Mouse (Mus musculus) heart, adult 2 months (tissue): Measurements from ENCODE around the gene Crebrf. TPM values are rescaled to one million over a fixed set of nuclear protein-coding genes. Genes with fewer than 3 reads are reported as not detected.

Source experiments
- DNase-seq, 2 experiments: peaks; one replicate each; pipeline ENCODE4 v3.0.0; 2021
- H3K27ac ChIP-seq: fragments of 200-600 bp; 2 replicates; pipeline ENCODE4 v1.8.1; 2022
- H3K27me3 ChIP-seq: fragments of 200-500 bp; 2 replicates; pipeline ENCODE4 v1.6.1; 2012; ENCODE audit warnings: mild to moderate bottlenecking, low read length, inconsistent platforms, mixed read lengths; ENCODE audit not compliant: control insufficient read depth, insufficient read depth
- H3K36me3 ChIP-seq: fragments of 200-500 bp; 2 replicates; pipeline ENCODE4 v1.6.1; 2012; ENCODE audit warnings: low read length, inconsistent platforms; ENCODE audit not compliant: control insufficient read depth, insufficient read depth
- H3K4me1 ChIP-seq: fragments of 200-500 bp; 2 replicates; pipeline ENCODE4 v1.6.1; 2011; ENCODE audit warnings: low read length; ENCODE audit not compliant: control insufficient read depth, insufficient read depth
- H3K4me3 ChIP-seq: fragments of 200-600 bp; 2 replicates; pipeline ENCODE4 v1.8.1; 2022
- H3K79me2 ChIP-seq: fragments of 200-500 bp; replicated peaks from 2 replicates; pipeline ENCODE4 v1.6.1; 2012; ENCODE audit warnings: mild to moderate bottlenecking, inconsistent platforms, low read length, moderate library complexity, mixed read lengths; ENCODE audit not compliant: control insufficient read depth, insufficient read depth
- H3K9ac ChIP-seq: fragments of 200-500 bp; 2 replicates; pipeline ENCODE4 v1.6.1; 2012; ENCODE audit warnings: low read depth, mild to moderate bottlenecking, control low read depth, inconsistent platforms, low read length, mixed read lengths
- CTCF ChIP-seq: fragments of 200-600 bp; IDR thresholded peaks from 2 replicates; pipeline ENCODE4 v1.8.1; 2022; ENCODE audit warnings: antibody characterized with exemption, mild to moderate bottlenecking, moderate library complexity
- EP300 ChIP-seq: fragments of 200-500 bp; IDR thresholded peaks from 2 replicates; pipeline ENCODE4 v1.6.1; 2011; ENCODE audit warnings: low read depth, low read length, control low read depth; ENCODE audit not compliant: insufficient read depth
- POLR2A ChIP-seq: fragments of 200-500 bp; IDR thresholded peaks from 2 replicates; pipeline ENCODE4 v1.6.1; 2011; ENCODE audit warnings: mild to moderate bottlenecking, low read depth, low read length, control low read depth; ENCODE audit not compliant: insufficient read depth
- WGBS: fragments of 180-500 bp; shearing (Covaris S2); methylation state at CpG from one replicate; pipeline ENCODE4 v1.1.7; 2018; 5-methylcytosine and 5-hydroxymethylcytosine counted together
- intact Hi-C: fragments of 180-260 bp; cut with DNase I; formaldehyde crosslinking; loops from one replicate; pipeline ENCODE4 v1.15.1; 2025
- polyA plus RNA-seq: library from polyadenylated mRNA; depleted of rRNA; stranded (reverse); fragments of >200 nt; gene quantifications from 2 replicates; pipeline ENCODE4 v1.2.3, GENCODE M21; 2012; rRNA removed
- total RNA-seq, 2 experiments: library from RNA; stranded (reverse); gene quantifications; 2 replicates each; pipeline ENCODE4 v1.2.3; 2021

Crebrf gene
- total and polyA plus RNA-seq, 3 experiments, result 6.1 to 72.9 (median 63.5) TPM

- no peak overlapping the region for H3K27ac ChIP-seq
- no peaks in the 10 kb centered on the region for H3K27me3 ChIP-seq
- DNase-seq, result no peak
- no peak overlapping the region for H3K4me3 ChIP-seq
- H3K79me2 ChIP-seq, result no peaks in the 10 kb centered on the region
- H3K36me3 ChIP-seq, result no peaks in the 10 kb centered on the region
- no peak overlapping the region for H3K9ac ChIP-seq
- intact Hi-C loops, result no loop called here
- H3K4me1 ChIP-seq, result no peaks in the 10 kb centered on the region
- no peak for TF ChIP-seq EP300
- no peak for TF ChIP-seq CTCF
- no peak for TF ChIP-seq POLR2A
- 77% methylated on average over 3 of the region's 3 CpGs for WGBS
These were observed 87.4 kb downstream of the Crebrf start for GRCm38 (mm10) chr17:26802886-26803285.

DNA sequence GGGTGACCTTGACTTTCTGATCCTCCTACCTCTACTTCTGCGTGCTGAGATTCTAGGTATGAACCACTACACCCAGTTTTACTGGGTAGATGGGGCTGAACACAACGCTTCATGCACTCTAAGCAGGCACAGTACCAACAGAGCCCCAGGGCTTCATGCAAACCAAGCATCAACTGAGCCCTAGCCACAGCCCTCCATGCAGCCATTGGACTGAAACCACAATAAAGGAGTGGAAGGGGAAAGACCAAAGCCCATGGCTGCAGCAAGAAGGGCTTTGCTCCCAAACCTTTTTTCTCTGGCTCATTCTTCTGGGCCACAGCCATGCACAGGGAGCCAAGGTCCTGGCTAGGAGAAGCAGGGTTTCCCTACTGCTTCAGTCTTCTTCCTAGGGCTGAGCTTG lies 97.2 kb downstream of the Crebrf start:
- no peak for TF ChIP-seq CTCF
- TF ChIP-seq EP300, result no peak
- TF ChIP-seq POLR2A, result no peak
- no peaks in the 10 kb centered on the region for H3K79me2 ChIP-seq
- peaks cover 2% of the 10 kb centered on the region; the same call in 1 of the 2 replicates for H3K4me1 ChIP-seq
- no peaks in the 10 kb centered on the region for H3K36me3 ChIP-seq
- H3K27me3 ChIP-seq, result no peaks in the 10 kb centered on the region
- no peak overlapping the region for H3K27ac ChIP-seq
- no peak for DNase-seq
- H3K9ac ChIP-seq, result no peak overlapping the region
- intact Hi-C loops, result no loop called here
- 74% methylated on average over 2 of the region's 2 CpGs for WGBS
- no peak overlapping the region for H3K4me3 ChIP-seq

- Histone ChIP-seq H3K27me3 (no peaks in the 10 kb centered on the region), H3K4me1 (peaks cover 2% of the 10 kb centered on the region; the same call in 1 of the 2 replicates), H3K27ac (no peak overlapping the region), H3K9ac (no peak overlapping the region), H3K36me3 (no peaks in the 10 kb centered on the region), H3K4me3 (no peak overlapping the region), H3K79me2 (no peaks in the 10 kb centered on the region)
- no peak for DNase-seq
- 47% methylated on average over 9 of the region's 9 CpGs for WGBS
- intact Hi-C loops, result no loop called here
- TF ChIP-seq CTCF (no peak), EP300 (no peak), POLR2A (no peak)
These were observed 98.0 kb downstream of the Crebrf start for GRCm38 (mm10) chr17:26813497-26813896.

GRCm38 (mm10) chr17:26816810-26817209 lies 101.4 kb downstream of the Crebrf start:
- H3K36me3 ChIP-seq, result no peaks in the 10 kb centered on the region
- H3K9ac ChIP-seq, result no peak overlapping the region
- no peak overlapping the region for H3K27ac ChIP-seq
- no peak overlapping the region for H3K4me3 ChIP-seq
- H3K4me1 ChIP-seq, result peaks cover 2% of the 10 kb centered on the region; the same call in 1 of the 2 replicates
- no peak for DNase-seq
- WGBS, result 74% methylated on average over 6 of the region's 6 CpGs
- TF ChIP-seq CTCF (no peak), EP300 (no peak), POLR2A (no peak)
- H3K79me2 ChIP-seq, result no peaks in the 10 kb centered on the region
- intact Hi-C loops, result no loop called here
- no peaks in the 10 kb centered on the region; the same call in 1 of the 2 replicates for H3K27me3 ChIP-seq

DNA sequence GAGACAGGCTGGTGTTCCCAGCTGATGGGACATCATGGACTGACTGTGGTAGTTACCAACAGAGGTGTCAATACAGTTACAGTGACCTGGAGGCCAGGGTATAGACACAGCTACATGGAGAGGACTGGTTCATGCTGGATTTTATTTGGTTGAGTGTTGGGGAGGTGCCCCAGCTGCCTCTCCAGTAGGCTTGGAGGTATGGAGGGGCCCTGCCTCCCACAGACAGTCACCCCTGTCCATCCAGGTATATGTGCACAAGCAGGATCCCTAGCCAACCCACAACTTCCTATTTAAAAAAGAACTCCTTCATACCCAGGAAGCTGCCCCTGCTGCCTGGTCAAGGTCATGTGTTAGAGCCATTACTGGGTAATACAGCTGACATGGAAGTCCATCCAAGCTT lies 102.3 kb downstream of the Crebrf start:
- Histone ChIP-seq H3K4me1 (peaks cover 2% of the 10 kb centered on the region; the same call in 1 of the 2 replicates), H3K27ac (no peak overlapping the region), H3K36me3 (no peaks in the 10 kb centered on the region), H3K79me2 (no peaks in the 10 kb centered on the region), H3K27me3 (no peaks in the 10 kb centered on the region; the same call in 1 of the 2 replicates), H3K4me3 (no peak overlapping the region), H3K9ac (no peak overlapping the region)
- intact Hi-C loops, result no loop called here
- no peak for TF ChIP-seq CTCF
- DNase-seq, result no peak

GRCm38 (mm10) chr17:26826131-26826530 lies 110.7 kb downstream of the Crebrf start:
- no peak for TF ChIP-seq CTCF
- TF ChIP-seq POLR2A, result no peak
- no peak for TF ChIP-seq EP300
- no peak overlapping the region for H3K4me3 ChIP-seq
- no peaks in the 10 kb centered on the region for H3K36me3 ChIP-seq
- no peak overlapping the region for H3K27ac ChIP-seq
- H3K79me2 ChIP-seq, result no peaks in the 10 kb centered on the region
- intact Hi-C loops, result no loop called here
- H3K27me3 ChIP-seq, result no peaks in the 10 kb centered on the region
- whole genome bisulfite sequencing, result 56% methylated on average over 16 of the region's 17 CpGs
- no peak for DNase-seq
- H3K9ac ChIP-seq, result no peak overlapping the region
- H3K4me1 ChIP-seq, result no peaks in the 10 kb centered on the region

Other genes starting within 250 kb of the Crebrf start
- gene Ergic1, start 154.2 kb upstream of the Crebrf start, total RNA-seq, result 10 to 100 TPM; 53.6 to 59.4 TPM
- gene Ergic1, start 154.2 kb upstream of the Crebrf start, polyA plus RNA-seq, result 64.4 and 84.3 TPM in 2 replicates
- gene Dusp1, start 153.5 kb upstream of the Crebrf start, total RNA-seq, result 10 to 100 TPM; 61.4 to 71.3 TPM
- gene Dusp1, start 153.5 kb upstream of the Crebrf start, polyA plus RNA-seq, result 122 and 171 TPM in 2 replicates
- gene Atp6v0e, start 52.4 kb upstream of the Crebrf start, total RNA-seq, result 10 to 100 TPM; 60.9 to 67.2 TPM
- 143 and 187 TPM in 2 replicates for gene Atp6v0e, start 52.4 kb upstream of the Crebrf start, polyA plus RNA-seq
- gene Bnip1, start 65.4 kb downstream of the Crebrf start, total RNA-seq, result 10 to 100 TPM; 28.5 to 28.8 TPM
- gene Bnip1, start 65.4 kb downstream of the Crebrf start, polyA plus RNA-seq, result 23.7 and 28.8 TPM in 2 replicates
- 10 to 100 TPM; 87.1 to 96.3 TPM for gene Nkx2-5, start 129.4 kb downstream of the Crebrf start, total RNA-seq
- 72.6 and 104 TPM in 2 replicates for gene Nkx2-5, start 129.4 kb downstream of the Crebrf start, polyA plus RNA-seq
- under 1 TPM; 0.26 to 0.36 TPM for gene Kifc5b, start 201.4 kb downstream of the Crebrf start, total RNA-seq
- gene Kifc5b, start 201.4 kb downstream of the Crebrf start, polyA plus RNA-seq, result 0.62 and 0.79 TPM in 2 replicates
- gene Phf1, start 217.4 kb downstream of the Crebrf start, total RNA-seq, result 10 to 100 TPM; 17.8 to 18.1 TPM
- gene Phf1, start 217.4 kb downstream of the Crebrf start, polyA plus RNA-seq, result 35.3 and 36.8 TPM in 2 replicates
- 10 to 100 TPM; 78.6 to 94.2 TPM for gene Cuta, start 223.9 kb downstream of the Crebrf start, total RNA-seq
- 85.1 and 96.6 TPM in 2 replicates for gene Cuta, start 223.9 kb downstream of the Crebrf start, polyA plus RNA-seq
- 1 to 10 TPM; 4.1 to 4.2 TPM for gene Syngap1, start 225.6 kb downstream of the Crebrf start, total RNA-seq
- 6.7 and 9.0 TPM in 2 replicates for gene Syngap1, start 225.6 kb downstream of the Crebrf start, polyA plus RNA-seq